Mouse (Mus musculus) spleen, postnatal 4 days (tissue): ENCODE results near the gene Styk1.
A peak's percentile ranks its signal among the peaks of the same experiment; 100 is the strongest.

Experiments
- DNase-seq, 2 experiments: peaks; one replicate each; pipeline ENCODE4 v3.0.0; 2022; ENCODE audit warnings: low spot score in 2 of 2

The Styk1 gene

GRCm38 (mm10) chr6:131353352-131353919, at the start of gene Styk1:
Gene Styk1, minus strand, starts transcription at chr6:131353597.
- peak; percentile 43 to 72 for DNase-seq

GRCm38 (mm10) chr6:131403036-131403435, 49.6 kb upstream of the Styk1 start:
- no peak for DNase-seq

- DNase-seq: no peak
Measured at GRCm38 (mm10) chr6:131402606-131403005, 49.2 kb upstream of the Styk1 start.

- DNase-seq: no peak
Measured at GRCm38 (mm10) chr6:131401259-131401658, 47.9 kb upstream of the Styk1 start.

GRCm38 (mm10) chr6:131396650-131397049, 43.3 kb upstream of the Styk1 start:
- DNase-seq: no peak

- no peak for DNase-seq
Measured at GRCm38 (mm10) chr6:131393873-131394660, 40.7 kb upstream of the Styk1 start.

GRCm38 (mm10) chr6:131388040-131389021, 34.9 kb upstream of the Styk1 start, which contains the start of gene Ybx3:
Gene Ybx3, minus strand, starts transcription at chr6:131388476.
- peak; percentile 82 to 93 for DNase-seq

- peak; percentile 81 to 87 for DNase-seq
Measured at GRCm38 (mm10) chr6:131387221-131388039, 34.0 kb upstream of the Styk1 start.

- no peak for DNase-seq
Measured at GRCm38 (mm10) chr6:131386416-131387019, 33.1 kb upstream of the Styk1 start.

GRCm38 (mm10) chr6:131385469-131385868, 32.1 kb upstream of the Styk1 start:
- DNase-seq: no peak

GRCm38 (mm10) chr6:131383713-131384330, 30.4 kb upstream of the Styk1 start:
- no peak for DNase-seq

GRCm38 (mm10) chr6:131382984-131383337, 29.6 kb upstream of the Styk1 start:
- no peak for DNase-seq

GRCm38 (mm10) chr6:131382232-131382983, 29.0 kb upstream of the Styk1 start:
- DNase-seq: no peak

- no peak for DNase-seq
Measured at GRCm38 (mm10) chr6:131378858-131379428, 25.5 kb upstream of the Styk1 start.

GRCm38 (mm10) chr6:131377378-131377777, 24.0 kb upstream of the Styk1 start:
- no peak for DNase-seq

GRCm38 (mm10) chr6:131374594-131375340, 21.4 kb upstream of the Styk1 start:
- no peak for DNase-seq

GRCm38 (mm10) chr6:131373160-131373559, 19.8 kb upstream of the Styk1 start:
- no peak for DNase-seq

- DNase-seq: no peak
Measured at GRCm38 (mm10) chr6:131370767-131371166, 17.4 kb upstream of the Styk1 start.
